Mouse (Mus musculus) hindbrain, embryonic 15.5 days (tissue): Measurements from ENCODE around the gene Pnpla6. TPM values are rescaled to one million over a fixed set of nuclear protein-coding genes. Genes with fewer than 3 reads are reported as not detected.
A peak's percentile ranks its signal among the peaks of the same experiment; 100 is the strongest.
"Not testable (repeated sequence)": the region's sequence is repeated elsewhere in the genome, so short reads cannot be mapped to it uniquely, and the experiment has no call there.

Experiments used
- ATAC-seq: fragments of 200-750 bp; cut with Nextera tagmentation; 2 replicates; pipeline ENCODE4 v1.8.0; 2017; ENCODE audit warnings: low read depth, moderate number of reproducible peaks, moderate TSS enrichment; ENCODE audit not compliant: low FRiP score
- H3K27ac ChIP-seq: fragments of 300-500 bp; sonication (generic); replicated peaks from 2 replicates; pipeline ENCODE4 v1.5.1; 2015; ENCODE audit warnings: mild to moderate bottlenecking, inconsistent platforms
- H3K27me3 ChIP-seq: fragments of 300-500 bp; sonication (generic); 2 replicates; pipeline ENCODE4 v1.6.1; 2015; ENCODE audit warnings: control low read depth, inconsistent platforms
- H3K36me3 ChIP-seq: fragments of 300-500 bp; sonication (generic); 2 replicates; pipeline ENCODE4 v1.6.1; 2015; ENCODE audit warnings: control low read depth, inconsistent platforms
- H3K4me1 ChIP-seq: fragments of 300-500 bp; sonication (generic); replicated peaks from 2 replicates; pipeline ENCODE4 v1.6.1; 2015; ENCODE audit warnings: control low read depth, inconsistent platforms
- H3K4me2 ChIP-seq: fragments of 300-500 bp; sonication (generic); 2 replicates; pipeline ENCODE4 v1.6.1; 2015; ENCODE audit warnings: moderate library complexity, mild to moderate bottlenecking, inconsistent platforms
- H3K4me3 ChIP-seq: fragments of 300-500 bp; sonication (generic); 2 replicates; pipeline ENCODE4 v1.5.1; 2015; ENCODE audit warnings: mild to moderate bottlenecking, inconsistent platforms
- H3K9ac ChIP-seq: fragments of 300-500 bp; sonication (generic); 2 replicates; pipeline ENCODE4 v1.6.1; 2015; ENCODE audit warnings: inconsistent platforms
- H3K9me3 ChIP-seq: fragments of 300-500 bp; sonication (generic); 2 replicates; pipeline ENCODE4 v1.6.1; 2016; ENCODE audit warnings: control low read depth, inconsistent platforms
- WGBS: fragments of 180-500 bp; shearing (Covaris S2); methylation state at CpG from one replicate; pipeline ENCODE4 v1.1.7; 2015; 5-methylcytosine and 5-hydroxymethylcytosine counted together
- polyA plus RNA-seq: library from polyadenylated mRNA; unstranded; fragments of >200 nt; fragmentation: Nextera tagmentation; extraction: Ambion mirVana; gene quantifications from 2 replicates; pipeline ENCODE4 v1.2.1, GENCODE M21; 2015

Pnpla6 gene
- polyA plus RNA-seq, 1 experiment from 2014 or later = 47.6 TPM

DNA sequence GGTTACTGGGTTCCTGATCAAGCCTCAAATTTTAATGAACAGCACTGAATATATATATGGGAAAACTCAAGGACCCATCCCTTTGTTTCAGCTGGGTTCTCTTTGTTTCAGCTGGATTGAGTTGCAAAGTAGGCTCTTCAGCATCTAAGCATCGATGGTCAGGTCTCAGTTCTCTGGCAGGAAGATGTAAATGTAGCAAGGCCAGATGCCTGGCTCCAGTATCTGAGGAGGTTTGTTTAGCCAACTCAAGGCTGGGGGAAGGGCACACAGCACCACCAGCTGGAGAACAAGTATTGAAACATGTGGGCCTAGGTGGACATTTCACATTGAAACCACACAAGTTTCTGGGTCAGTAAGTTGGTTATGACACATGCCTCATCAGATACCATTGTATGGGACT, 37.1 kb downstream of the Pnpla6 start:
- 90% methylated on average over 1 of the region's 1 CpGs for WGBS
- no peaks in the 10 kb centered on the region for H3K9me3 ChIP-seq
- H3K4me1 ChIP-seq = no peaks in the 10 kb centered on the region
- H3K9ac ChIP-seq = no peak overlapping the region
- H3K27ac ChIP-seq = no peak overlapping the region
- no peak overlapping the region for H3K4me2 ChIP-seq
- no peak for ATAC-seq
- no peak overlapping the region for H3K4me3 ChIP-seq
- H3K36me3 ChIP-seq = no peaks in the 10 kb centered on the region
- no peaks in the 10 kb centered on the region for H3K27me3 ChIP-seq

DNA sequence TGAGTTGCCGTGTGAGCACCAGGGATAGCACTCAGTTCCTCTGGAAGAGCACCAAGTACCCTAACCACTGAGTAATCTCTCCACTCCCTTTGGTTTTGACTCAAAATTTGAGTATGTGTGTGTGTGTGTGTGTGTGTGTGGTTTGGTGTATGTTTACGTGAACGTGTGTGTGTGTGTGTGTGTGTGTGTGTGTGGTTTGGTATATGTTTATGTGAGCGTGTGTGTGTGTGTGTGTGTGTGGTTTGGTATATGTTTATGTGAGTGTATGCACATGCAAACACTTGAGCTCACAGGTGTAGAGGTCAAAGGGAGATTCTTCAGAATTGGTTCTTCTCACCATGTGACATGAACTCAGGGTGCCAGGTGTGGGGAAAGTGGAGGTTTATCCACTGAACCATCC, 40.9 kb downstream of the Pnpla6 start:
- H3K27ac ChIP-seq = no peak overlapping the region
- H3K36me3 ChIP-seq = no peaks in the 10 kb centered on the region
- no peaks in the 10 kb centered on the region for H3K27me3 ChIP-seq
- ATAC-seq = peak; percentile 94
- 56% methylated on average over 4 of the region's 4 CpGs for WGBS
- H3K9ac ChIP-seq = no peak overlapping the region
- no peaks in the 10 kb centered on the region for H3K4me1 ChIP-seq
- no peak overlapping the region for H3K4me2 ChIP-seq
- H3K9me3 ChIP-seq = no peaks in the 10 kb centered on the region
- H3K4me3 ChIP-seq = no peak overlapping the region

DNA sequence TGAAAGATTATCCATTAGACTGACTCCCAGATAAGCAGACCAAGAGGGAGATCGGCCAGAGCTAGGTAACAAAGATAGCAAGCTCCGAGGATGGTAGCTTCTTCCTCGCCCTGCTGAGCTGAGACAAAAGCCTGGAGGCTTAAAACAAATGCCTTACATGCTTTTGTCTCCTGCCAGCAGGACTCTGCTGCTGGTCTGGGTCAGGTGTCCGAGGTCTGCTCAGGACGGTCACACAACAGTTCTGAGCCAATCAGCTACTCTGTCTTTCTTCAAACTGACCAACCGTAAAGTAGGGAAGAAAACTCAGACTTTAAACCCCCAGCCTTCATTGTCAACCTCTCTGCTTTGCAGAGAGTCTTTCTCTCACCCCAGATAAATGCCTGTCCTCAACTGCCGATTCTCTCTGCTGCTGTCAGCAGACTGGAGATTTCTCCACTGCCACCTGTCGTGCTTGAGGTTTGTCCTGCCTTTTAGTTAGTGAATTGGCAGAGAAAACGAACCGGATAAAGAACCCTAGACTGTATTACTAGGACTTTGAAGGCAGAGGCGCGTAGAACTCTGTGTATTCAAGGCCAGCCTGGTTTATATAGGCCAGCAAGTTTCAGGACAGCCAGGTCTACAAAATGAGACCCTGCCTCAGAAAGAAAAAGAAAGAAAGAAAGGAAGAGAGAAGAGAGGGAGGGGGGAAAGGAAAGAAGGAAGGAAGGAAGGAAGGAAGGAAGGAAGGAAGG, 52.6 kb downstream of the Pnpla6 start, which contains the start of gene C330021F23Rik:
C330021F23Rik (plus strand) TSS at position 350 of the 731 bp plus-strand sequence.
- Histone ChIP-seq H3K4me3 (peak within 1 kb of the TSS; percentile 5; the same call in 1 of the 2 replicates), H3K9ac (no peak within 1 kb of the TSS)

DNA sequence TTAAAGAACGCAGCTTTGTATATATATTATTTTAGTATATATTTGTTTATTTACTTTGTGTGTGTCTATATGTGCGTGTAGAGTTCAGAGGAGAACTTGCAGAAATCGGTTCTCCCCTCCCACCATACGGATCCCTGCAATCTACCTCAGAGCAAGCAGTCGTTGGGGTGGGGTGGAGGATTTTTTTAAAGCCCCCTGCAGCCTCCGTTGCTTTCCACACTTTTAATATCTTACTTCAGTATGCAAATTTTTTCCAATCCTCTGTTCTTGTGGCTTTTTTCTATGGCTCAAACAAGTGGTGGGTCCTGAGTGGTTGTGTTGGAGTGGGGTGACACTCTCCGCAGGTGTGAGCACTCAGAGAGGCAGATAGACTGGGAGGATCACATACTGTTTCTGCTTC, 53.2 kb downstream of the Pnpla6 start:
- ATAC-seq = no peak
- 9% methylated on average over 7 of the region's 7 CpGs for WGBS
- no peaks in the 10 kb centered on the region for H3K9me3 ChIP-seq
- no peaks in the 10 kb centered on the region for H3K36me3 ChIP-seq
- H3K4me1 ChIP-seq = peaks cover 7% of the 10 kb centered on the region; the same call in 1 of the 2 replicates
- peak overlapping the region; percentile 43 for H3K4me2 ChIP-seq
- no peak overlapping the region for H3K27ac ChIP-seq
- no peak overlapping the region for H3K4me3 ChIP-seq
- no peak overlapping the region for H3K9ac ChIP-seq
- no peaks in the 10 kb centered on the region for H3K27me3 ChIP-seq

More for the DNA sequence above, 52.6 kb downstream of the Pnpla6 start, which contains the start of gene C330021F23Rik:
- ATAC-seq = peak; percentile 51; the same call in 1 of the 2 replicates
- Histone ChIP-seq H3K9me3 (no peaks in the 10 kb centered on the region), H3K4me2 (peak within 1 kb of the TSS; percentile 43), H3K27me3 (no peaks in the 10 kb centered on the region), H3K36me3 (no peaks in the 10 kb centered on the region), H3K27ac (no peak within 1 kb of the TSS), H3K4me1 (peaks cover 7% of the 10 kb centered on the region; the same call in 1 of the 2 replicates)
- 2% methylated on average over 12 of the region's 12 CpGs for WGBS

DNA sequence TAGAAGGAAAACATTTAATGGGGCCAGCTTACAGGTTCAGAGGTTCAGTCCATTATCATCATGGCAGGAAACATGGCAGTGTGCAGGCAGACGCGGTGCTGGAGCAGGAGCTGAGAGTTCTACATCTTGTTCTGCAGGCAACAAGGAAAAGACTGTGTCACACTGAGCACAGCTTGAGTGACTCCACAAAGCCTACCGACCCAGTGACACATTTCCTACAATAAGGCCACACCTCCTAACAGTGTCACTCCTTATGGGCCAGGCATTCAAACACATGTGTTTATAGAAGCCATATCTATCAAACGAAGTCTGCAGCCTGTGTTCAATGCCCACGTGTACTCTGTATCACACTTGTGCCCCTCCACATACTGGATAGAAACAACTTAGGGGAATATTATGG, 54.6 kb downstream of the Pnpla6 start:
- H3K9ac ChIP-seq = no peak overlapping the region
- H3K27me3 ChIP-seq = no peaks in the 10 kb centered on the region
- no peaks in the 10 kb centered on the region for H3K36me3 ChIP-seq
- no peak for ATAC-seq
- WGBS = 89% methylated on average over 5 of the region's 5 CpGs
- H3K4me1 ChIP-seq = peaks cover 7% of the 10 kb centered on the region; the same call in 1 of the 2 replicates
- H3K4me2 ChIP-seq = no peak overlapping the region
- H3K9me3 ChIP-seq = no peaks in the 10 kb centered on the region
- no peak overlapping the region for H3K27ac ChIP-seq
- no peak overlapping the region for H3K4me3 ChIP-seq

DNA sequence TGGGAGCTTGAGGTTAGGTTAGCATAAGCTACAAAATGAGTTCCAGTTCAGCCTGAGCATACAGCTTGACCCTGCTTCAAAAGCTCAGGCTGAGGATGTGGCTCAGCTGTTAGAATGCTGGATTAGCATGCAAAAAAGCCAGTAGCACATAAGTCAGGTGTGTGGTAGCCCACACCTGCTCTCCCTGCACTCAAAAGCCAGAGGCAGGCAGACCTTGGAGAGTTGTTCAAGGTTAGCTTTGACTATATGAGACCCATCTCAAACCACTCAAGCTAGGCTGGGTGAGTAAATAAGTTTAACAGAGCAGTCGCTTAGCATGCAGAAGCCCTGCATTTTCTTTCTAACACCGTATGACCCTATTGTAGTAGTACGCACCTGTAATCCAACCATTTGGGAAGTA, 59.4 kb downstream of the Pnpla6 start:
- Histone ChIP-seq H3K9me3 (no peaks in the 10 kb centered on the region), H3K4me3 (no peak overlapping the region), H3K27ac (no peak overlapping the region), H3K27me3 (no peaks in the 10 kb centered on the region), H3K36me3 (no peaks in the 10 kb centered on the region), H3K4me1 (no peaks in the 10 kb centered on the region), H3K9ac (no peak overlapping the region), H3K4me2 (no peak overlapping the region)
- ATAC-seq = no peak
- 94% methylated on average over 3 of the region's 3 CpGs for WGBS

DNA sequence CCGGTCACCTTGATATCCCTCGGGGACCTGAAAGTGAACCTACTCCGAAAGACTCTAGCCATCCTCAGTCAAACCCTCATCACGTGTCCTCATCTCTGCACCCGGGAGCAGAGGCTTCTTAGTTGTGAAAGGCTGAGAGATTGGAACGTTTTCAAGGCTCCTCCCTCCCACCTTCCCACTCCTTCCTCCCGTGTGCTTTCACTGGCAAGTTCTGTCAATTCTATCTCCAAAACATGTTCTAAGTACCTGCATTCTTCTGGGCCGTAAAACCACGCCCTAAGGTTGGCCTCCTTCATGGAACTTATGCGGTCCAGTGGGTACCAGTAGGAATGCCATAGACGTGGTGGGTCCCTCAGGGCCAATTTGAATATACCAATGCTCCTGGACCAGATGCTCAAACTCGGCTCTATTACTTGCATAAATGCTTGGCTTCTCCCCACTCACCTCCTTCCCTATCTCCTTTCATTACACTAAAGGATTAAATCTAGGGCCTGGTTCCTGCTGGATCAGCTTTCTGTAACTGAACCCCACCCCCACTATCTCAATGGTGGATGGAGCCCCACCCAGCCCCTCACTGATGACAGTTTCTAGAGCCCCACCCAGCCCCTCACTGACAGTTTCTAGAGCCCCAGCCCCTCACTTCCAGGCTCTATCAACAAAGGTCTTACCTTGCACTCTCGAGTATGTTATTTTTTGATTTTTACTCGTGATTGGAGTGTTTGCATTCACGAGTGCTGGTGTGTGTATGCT, 61.2 kb downstream of the Pnpla6 start:
- Histone ChIP-seq H3K27ac (no peak overlapping the region), H3K9me3 (no peaks in the 10 kb centered on the region), H3K4me2 (no peak overlapping the region), H3K4me3 (no peak overlapping the region), H3K36me3 (no peaks in the 10 kb centered on the region), H3K4me1 (no peaks in the 10 kb centered on the region), H3K9ac (no peak overlapping the region), H3K27me3 (no peaks in the 10 kb centered on the region)
- WGBS = 76% methylated on average over 15 of the region's 15 CpGs
- no peak for ATAC-seq

DNA sequence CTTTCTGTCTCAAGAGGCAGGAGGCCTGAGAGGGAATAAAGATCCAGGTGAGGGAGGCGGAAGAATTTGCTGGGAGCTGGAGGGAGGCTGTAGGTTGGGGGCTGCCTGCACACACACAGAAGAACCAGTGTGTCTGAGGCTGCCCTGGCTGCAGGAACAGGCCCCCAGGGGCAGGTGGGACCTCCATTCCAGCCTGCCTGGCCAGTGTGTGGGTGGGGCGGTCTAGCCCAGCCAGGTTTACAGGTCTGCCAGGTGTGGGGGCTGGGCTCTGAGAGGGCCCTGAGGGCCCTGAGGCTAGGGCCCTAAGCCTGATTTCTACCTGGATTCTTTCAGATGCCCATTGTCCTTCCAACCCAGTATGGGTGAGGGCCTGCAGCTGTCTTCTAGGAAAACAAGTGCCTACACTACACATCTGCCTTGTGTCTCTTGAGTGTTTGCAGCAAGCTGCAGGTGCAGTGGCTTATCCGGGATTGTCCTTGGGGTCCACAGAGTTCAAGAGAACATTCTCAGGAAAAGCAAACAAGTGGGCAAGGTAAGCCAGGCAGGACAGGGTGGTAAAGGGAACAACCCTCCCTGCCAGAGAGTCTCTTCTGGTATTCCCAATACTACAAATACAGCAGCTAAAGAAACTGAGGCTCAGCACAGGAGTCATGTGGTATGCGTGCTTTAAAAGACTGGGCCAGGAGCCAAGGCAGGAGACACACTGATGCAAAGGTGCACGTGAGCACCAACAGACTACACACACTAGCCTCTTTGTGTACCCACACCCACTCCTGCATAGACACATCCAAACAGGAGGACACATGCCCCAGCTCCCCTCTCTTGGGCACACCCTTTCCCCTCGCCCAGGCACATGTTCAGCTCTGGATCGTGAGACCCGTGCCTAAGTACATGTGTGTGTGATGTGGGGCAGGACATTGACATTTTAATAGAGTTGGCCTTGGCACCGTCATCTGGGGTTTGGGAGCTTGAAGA, 64.5 kb downstream of the Pnpla6 start:
- H3K27me3 ChIP-seq = no peaks in the 10 kb centered on the region
- no peaks in the 10 kb centered on the region for H3K9me3 ChIP-seq
- H3K4me1 ChIP-seq = no peaks in the 10 kb centered on the region
- no peak for ATAC-seq
- no peak overlapping the region for H3K4me3 ChIP-seq
- no peaks in the 10 kb centered on the region for H3K36me3 ChIP-seq
- H3K9ac ChIP-seq = no peak overlapping the region
- no peak overlapping the region for H3K27ac ChIP-seq
- 88% methylated on average over 9 of the region's 9 CpGs for WGBS
- no peak overlapping the region for H3K4me2 ChIP-seq

DNA sequence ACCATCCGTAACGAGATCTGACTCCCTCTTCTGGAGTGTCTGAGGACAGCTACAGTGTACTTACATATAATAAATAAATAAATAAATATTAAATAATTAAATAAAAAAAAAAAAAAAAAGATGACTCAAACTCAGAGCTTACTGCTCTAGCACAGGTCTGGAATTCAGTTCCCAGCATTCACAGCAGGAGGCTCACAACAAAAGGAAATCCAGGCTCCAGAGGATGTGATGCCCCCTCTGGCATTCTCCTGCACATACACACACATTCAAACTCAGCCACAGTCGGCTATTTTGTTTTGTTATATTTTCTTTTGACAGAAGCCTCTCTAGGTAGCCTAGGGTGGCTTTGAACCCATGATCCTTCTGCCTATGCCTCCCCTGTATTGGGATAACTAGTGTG, 66.8 kb downstream of the Pnpla6 start:
- not testable (repeated sequence) for H3K4me1 ChIP-seq, H3K4me3 ChIP-seq, H3K4me2 ChIP-seq, H3K36me3 ChIP-seq, H3K9ac ChIP-seq, H3K9me3 ChIP-seq, ATAC-seq, H3K27ac ChIP-seq, H3K27me3 ChIP-seq
- WGBS = 97% methylated on average over 3 of the region's 3 CpGs

DNA sequence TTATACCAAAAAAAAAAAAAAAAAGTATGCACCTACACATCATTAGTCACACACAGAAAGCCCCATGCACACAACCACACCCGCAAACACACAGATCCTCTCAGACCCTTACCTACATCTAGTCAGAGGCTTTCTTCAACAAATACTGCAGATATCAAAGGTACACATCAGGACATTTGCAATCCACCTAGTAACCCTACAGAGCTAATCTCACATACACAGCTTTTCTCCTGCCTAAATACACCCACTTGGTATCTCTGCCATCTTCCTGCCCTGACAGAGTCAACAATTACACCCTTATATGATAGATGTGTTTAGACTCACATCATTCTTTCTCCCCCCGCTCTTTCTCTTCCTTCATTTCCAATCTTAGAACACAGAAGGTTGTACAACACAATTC, 71.3 kb downstream of the Pnpla6 start:
- Histone ChIP-seq H3K27me3 (no peaks in the 10 kb centered on the region), H3K9ac (no peak overlapping the region), H3K4me3 (no peak overlapping the region), H3K4me1 (no peaks in the 10 kb centered on the region; the same call in 1 of the 2 replicates), H3K9me3 (no peaks in the 10 kb centered on the region), H3K4me2 (no peak overlapping the region; the same call in 1 of the 2 replicates), H3K36me3 (no peaks in the 10 kb centered on the region), H3K27ac (no peak overlapping the region)
- WGBS = 98% methylated on average over 2 of the region's 2 CpGs
- no peak for ATAC-seq

DNA sequence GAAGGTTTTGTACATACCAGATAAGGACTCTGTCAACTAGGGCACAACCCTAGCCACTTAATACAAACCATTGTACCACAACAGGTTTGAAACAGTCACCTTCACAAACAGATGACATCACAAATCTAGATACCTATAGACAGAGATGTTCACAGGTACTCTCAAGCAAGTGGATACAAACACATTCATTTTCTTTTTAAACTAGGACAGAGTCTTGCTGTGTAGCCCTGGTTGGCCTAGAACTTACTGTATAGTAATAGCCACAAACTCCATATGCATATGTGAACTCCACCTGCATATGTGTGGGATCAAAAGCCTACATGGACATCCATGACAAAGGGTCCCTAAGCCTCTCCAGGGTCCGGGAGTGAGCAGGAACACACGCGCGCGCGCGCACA, 71.8 kb downstream of the Pnpla6 start, which contains the start of gene Camsap3:
Camsap3 (plus strand) TSS at position 301 of the 398 bp plus-strand sequence.
- peak within 1 kb of the TSS; percentile 67 for H3K4me2 ChIP-seq
- peak within 1 kb of the TSS; percentile 94 for H3K9ac ChIP-seq
- 2% methylated on average over 7 of the region's 7 CpGs for WGBS
- H3K4me1 ChIP-seq = no peaks in the 10 kb centered on the region; the same call in 1 of the 2 replicates
- no peak; the same call in 1 of the 2 replicates for ATAC-seq
- no peaks in the 10 kb centered on the region for H3K36me3 ChIP-seq
- H3K9me3 ChIP-seq = no peaks in the 10 kb centered on the region
- peak within 1 kb of the TSS; percentile 87 for H3K27ac ChIP-seq
- H3K27me3 ChIP-seq = no peaks in the 10 kb centered on the region
- peak within 1 kb of the TSS; percentile 91 for H3K4me3 ChIP-seq
